Mouse (Mus musculus) heart, embryonic 11.5 days (tissue): ENCODE results near the gene Srd5a1. TPM values are rescaled to one million over a fixed set of nuclear protein-coding genes. Genes with fewer than 3 reads are reported as not detected.
A peak's percentile ranks its signal among the peaks of the same experiment; 100 is the strongest.

Experiments used
- ATAC-seq: fragments of 200-750 bp; cut with Nextera tagmentation; replicated peaks from 2 replicates; pipeline ENCODE4 v1.8.0; 2017; ENCODE audit warnings: moderate library complexity; ENCODE audit not compliant: insufficient number of reproducible peaks, low FRiP score, low TSS enrichment
- H3K27ac ChIP-seq: fragments of 300-500 bp; sonication (generic); 2 replicates; pipeline ENCODE4 v1.5.1; 2014; ENCODE audit warnings: mild to moderate bottlenecking, low read depth, low read length
- H3K27me3 ChIP-seq: fragments of 300-500 bp; sonication (generic); 2 replicates; pipeline ENCODE4 v1.6.1; 2014; ENCODE audit warnings: mild to moderate bottlenecking, low read length, mixed read lengths; ENCODE audit not compliant: control insufficient read depth, insufficient read depth
- H3K36me3 ChIP-seq: fragments of 300-500 bp; sonication (generic); 2 replicates; pipeline ENCODE4 v1.6.1; 2014; ENCODE audit warnings: mild to moderate bottlenecking, low read length, moderate library complexity, mixed read lengths; ENCODE audit not compliant: control insufficient read depth, insufficient read depth
- H3K4me1 ChIP-seq: fragments of 300-500 bp; sonication (generic); 2 replicates; pipeline ENCODE4 v1.6.1; 2014; ENCODE audit warnings: low read length; ENCODE audit not compliant: control insufficient read depth, insufficient read depth
- H3K4me2 ChIP-seq: fragments of 300-500 bp; sonication (generic); 2 replicates; pipeline ENCODE4 v1.6.1; 2014; ENCODE audit warnings: mild to moderate bottlenecking, moderate library complexity
- H3K4me3 ChIP-seq: fragments of 300-500 bp; sonication (generic); 2 replicates; pipeline ENCODE4 v1.5.1; 2014; ENCODE audit warnings: low read depth, low read length
- H3K9ac ChIP-seq: fragments of 300-500 bp; sonication (generic); 2 replicates; pipeline ENCODE4 v1.6.1; 2014; ENCODE audit warnings: mild to moderate bottlenecking, low read depth, low read length, moderate library complexity
- H3K9me3 ChIP-seq: fragments of 300-500 bp; sonication (generic); replicated peaks from 2 replicates; pipeline ENCODE4 v1.6.1; 2016; ENCODE audit warnings: low read length; ENCODE audit not compliant: control insufficient read depth
- WGBS: fragments of 180-500 bp; shearing (Covaris S2); extraction: QIAGEN DNeasy Blood & Tissue Kit; methylation state at CpG from one replicate; pipeline ENCODE4 v1.1.7; 2014; ENCODE audit not compliant: insufficient replicate concordance; 5-methylcytosine and 5-hydroxymethylcytosine counted together
- polyA plus RNA-seq: library from polyadenylated mRNA; unstranded; fragments of >200 nt; fragmentation: Nextera tagmentation; extraction: Ambion mirVana; gene quantifications from 2 replicates; pipeline ENCODE4 v1.2.1, GENCODE M21; 2014

Gene Srd5a1
- polyA plus RNA-seq, 1 experiment from 2014 or later: 6.3 TPM

DNA sequence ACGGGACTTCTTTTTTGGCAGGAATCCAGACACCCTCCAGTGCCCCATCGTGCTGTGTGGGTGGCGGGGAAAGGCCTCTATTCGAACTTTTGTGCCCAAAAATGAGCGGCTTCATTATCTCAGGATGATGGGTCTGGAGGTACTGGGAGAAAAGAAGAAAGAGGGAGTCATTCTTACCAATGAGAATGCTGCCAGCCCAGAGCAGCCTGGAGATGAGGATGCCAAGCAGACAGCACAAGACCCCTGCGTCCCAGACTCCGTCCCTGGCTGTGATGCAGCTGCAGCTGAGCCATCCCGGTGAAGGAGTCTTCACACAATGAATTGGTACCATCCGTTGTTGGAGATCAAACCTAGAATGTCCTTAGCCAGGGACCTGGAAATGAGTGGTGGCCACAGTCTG, 22.3 kb upstream of the Srd5a1 start:
- WGBS: 94% methylated on average over 9 of the region's 9 CpGs
- no peaks in the 10 kb centered on the region for H3K4me1 ChIP-seq
- H3K9me3 ChIP-seq: no peaks in the 10 kb centered on the region
- no peaks in the 10 kb centered on the region for H3K27me3 ChIP-seq
- no peak overlapping the region for H3K27ac ChIP-seq
- no peak overlapping the region for H3K4me2 ChIP-seq
- no peak for ATAC-seq
- no peak overlapping the region for H3K9ac ChIP-seq
- no peak overlapping the region for H3K4me3 ChIP-seq
- H3K36me3 ChIP-seq: peaks cover 49% of the 10 kb centered on the region

DNA sequence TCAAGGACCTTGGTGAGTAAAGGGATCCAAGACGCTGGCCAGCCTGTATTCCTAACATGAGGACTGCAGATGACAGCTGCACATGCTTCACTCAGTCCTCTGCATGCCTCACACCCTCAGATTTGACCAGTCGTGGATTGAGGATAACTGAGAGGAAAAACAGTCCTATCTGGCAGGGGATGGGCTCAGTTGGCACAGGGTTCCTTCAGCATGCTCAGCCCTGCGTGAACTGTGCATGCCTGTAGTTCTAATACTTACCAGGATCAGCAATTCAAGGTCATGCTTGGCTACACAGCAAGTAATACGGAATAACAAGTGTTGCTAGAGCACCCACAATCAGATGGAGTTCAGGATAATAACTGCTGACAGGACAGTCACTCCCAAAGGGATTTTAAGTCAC, 20.4 kb upstream of the Srd5a1 start:
- H3K27me3 ChIP-seq: no peaks in the 10 kb centered on the region
- H3K9ac ChIP-seq: no peak overlapping the region
- peaks cover 63% of the 10 kb centered on the region for H3K36me3 ChIP-seq
- no peak overlapping the region for H3K4me2 ChIP-seq
- ATAC-seq: no peak
- no peak overlapping the region for H3K27ac ChIP-seq
- no peak overlapping the region for H3K4me3 ChIP-seq
- no peaks in the 10 kb centered on the region for H3K4me1 ChIP-seq
- WGBS: 80% methylated on average over 4 of the region's 4 CpGs
- no peaks in the 10 kb centered on the region for H3K9me3 ChIP-seq

DNA sequence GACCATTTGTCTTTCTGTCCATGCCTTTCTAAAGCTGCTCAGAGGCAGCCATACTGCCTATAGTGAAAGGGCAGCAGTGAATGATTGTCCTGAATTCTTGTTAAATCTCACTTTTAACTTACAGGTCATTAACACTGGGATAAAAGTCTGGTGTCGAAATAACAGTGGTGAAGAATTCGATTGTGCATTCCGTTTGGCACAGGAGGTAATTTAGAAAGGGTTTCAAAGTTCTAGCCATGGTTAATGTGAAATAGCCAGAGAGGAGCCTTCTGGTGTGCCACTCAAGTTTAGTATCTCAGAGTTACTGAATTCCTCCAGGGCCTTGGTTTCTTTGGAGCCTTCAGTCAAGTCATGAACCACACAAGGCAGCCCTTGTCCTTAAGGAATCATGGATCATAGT, 19.9 kb upstream of the Srd5a1 start:
- ATAC-seq: no peak
- H3K4me3 ChIP-seq: no peak overlapping the region
- H3K27me3 ChIP-seq: no peaks in the 10 kb centered on the region
- H3K36me3 ChIP-seq: peaks cover 65% of the 10 kb centered on the region
- 87% methylated on average over 3 of the region's 3 CpGs for WGBS
- H3K9me3 ChIP-seq: no peaks in the 10 kb centered on the region
- H3K9ac ChIP-seq: no peak overlapping the region
- H3K4me2 ChIP-seq: no peak overlapping the region
- H3K27ac ChIP-seq: no peak overlapping the region
- H3K4me1 ChIP-seq: no peaks in the 10 kb centered on the region

DNA sequence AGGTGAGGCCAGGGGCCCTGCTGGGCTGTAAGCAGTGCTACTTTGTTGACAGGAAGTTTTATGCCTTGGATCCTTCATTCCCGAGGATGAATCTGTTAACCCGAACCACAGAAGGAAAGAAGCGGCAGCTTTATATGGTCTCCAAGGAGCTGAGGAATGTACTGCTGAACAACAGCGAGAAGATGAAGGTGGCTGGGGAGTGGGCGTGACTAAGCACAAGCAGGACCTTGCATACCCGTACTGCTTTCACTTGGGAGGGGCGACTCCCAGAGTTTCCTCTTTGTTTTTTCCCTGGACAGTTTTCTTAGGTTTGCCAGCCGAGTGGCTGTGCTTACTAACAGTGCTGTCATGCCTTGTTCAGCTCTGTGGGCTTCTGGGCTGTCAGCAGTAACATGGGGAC, 19.3 kb upstream of the Srd5a1 start:
- no peak overlapping the region for H3K4me3 ChIP-seq

DNA sequence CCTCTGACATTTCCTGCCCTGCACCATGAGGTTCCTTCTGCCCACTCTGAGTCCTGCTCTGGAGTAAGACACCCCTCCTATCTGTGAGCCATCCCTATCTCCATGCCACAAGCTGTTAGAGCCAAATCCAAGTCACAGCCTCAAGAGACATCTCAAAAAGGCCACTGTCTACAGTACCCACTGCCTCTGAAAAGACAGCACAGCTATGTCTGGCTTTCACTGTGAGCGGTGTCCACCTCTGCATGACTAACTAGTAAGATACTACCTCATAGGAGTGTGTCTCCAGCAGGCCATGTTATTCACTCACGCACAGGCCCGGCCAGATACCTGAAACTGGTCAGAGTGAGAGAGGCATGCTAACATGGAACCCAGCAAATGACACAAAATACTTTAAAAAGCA, 16.7 kb upstream of the Srd5a1 start:
- Histone ChIP-seq H3K9ac (no peak overlapping the region), H3K4me2 (no peak overlapping the region), H3K27me3 (no peaks in the 10 kb centered on the region), H3K4me1 (no peaks in the 10 kb centered on the region), H3K4me3 (no peak overlapping the region), H3K27ac (no peak overlapping the region), H3K36me3 (peaks cover 52% of the 10 kb centered on the region), H3K9me3 (no peaks in the 10 kb centered on the region)
- 96% methylated on average over 3 of the region's 3 CpGs for WGBS
- no peak for ATAC-seq

More for the DNA sequence above, 19.3 kb upstream of the Srd5a1 start:
- Histone ChIP-seq H3K36me3 (peaks cover 60% of the 10 kb centered on the region), H3K4me2 (no peak overlapping the region), H3K27ac (no peak overlapping the region), H3K27me3 (no peaks in the 10 kb centered on the region), H3K4me1 (no peaks in the 10 kb centered on the region), H3K9ac (no peak overlapping the region), H3K9me3 (no peaks in the 10 kb centered on the region)
- no peak for ATAC-seq
- 84% methylated on average over 8 of the region's 8 CpGs for WGBS

DNA sequence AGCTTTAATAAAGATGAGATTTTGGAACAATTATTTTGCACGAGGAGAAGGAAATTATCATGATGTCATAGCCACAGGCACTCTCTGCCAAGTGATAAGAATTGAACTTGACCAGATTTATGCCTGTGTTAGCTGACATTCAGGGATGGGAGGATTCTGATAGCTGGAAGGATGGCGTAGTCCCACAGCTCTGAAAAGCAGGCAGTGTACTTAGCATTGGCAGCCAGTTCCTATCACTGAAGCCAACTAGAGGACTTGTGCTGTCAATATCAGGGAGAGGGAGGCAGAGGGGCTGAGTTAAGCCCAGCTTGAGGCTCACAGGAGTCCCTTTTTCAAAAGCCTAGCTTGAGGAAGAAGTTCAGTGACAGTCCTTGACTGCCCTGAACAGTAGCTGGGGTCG, 13.3 kb upstream of the Srd5a1 start:
- H3K9me3 ChIP-seq: no peaks in the 10 kb centered on the region
- no peak overlapping the region for H3K4me2 ChIP-seq
- 81% methylated on average over 3 of the region's 3 CpGs for WGBS
- no peak; the same call in 1 of the 2 replicates for ATAC-seq
- H3K27me3 ChIP-seq: no peaks in the 10 kb centered on the region
- H3K4me1 ChIP-seq: no peaks in the 10 kb centered on the region
- H3K4me3 ChIP-seq: no peak overlapping the region
- no peak overlapping the region for H3K27ac ChIP-seq
- peaks cover 54% of the 10 kb centered on the region for H3K36me3 ChIP-seq
- no peak overlapping the region for H3K9ac ChIP-seq

DNA sequence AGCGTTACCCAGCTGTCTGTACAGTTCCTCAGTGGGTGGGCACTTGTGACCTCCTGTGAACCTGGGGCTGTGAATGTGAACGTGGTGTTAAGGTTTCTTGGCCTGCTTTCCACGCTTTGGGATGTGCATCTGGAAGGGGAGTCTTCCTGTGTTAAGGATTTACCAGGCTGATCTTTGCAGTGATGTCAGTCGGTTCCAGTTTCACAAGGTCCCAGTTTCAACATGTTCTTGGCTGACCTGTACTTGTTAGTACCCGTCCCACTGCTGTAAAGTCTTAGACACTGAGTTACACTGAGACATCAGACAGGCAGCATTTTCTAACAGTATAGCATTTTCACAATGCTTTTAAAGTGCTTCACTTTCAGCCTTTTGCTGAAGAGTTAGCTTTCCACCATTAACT, 12.6 kb upstream of the Srd5a1 start:
- H3K36me3 ChIP-seq: peaks cover 53% of the 10 kb centered on the region
- H3K9ac ChIP-seq: no peak overlapping the region
- H3K27ac ChIP-seq: no peak overlapping the region
- H3K27me3 ChIP-seq: no peaks in the 10 kb centered on the region
- no peak for ATAC-seq
- WGBS: 87% methylated on average over 5 of the region's 5 CpGs
- H3K4me2 ChIP-seq: no peak overlapping the region
- no peaks in the 10 kb centered on the region for H3K9me3 ChIP-seq
- no peak overlapping the region for H3K4me3 ChIP-seq
- no peaks in the 10 kb centered on the region for H3K4me1 ChIP-seq

DNA sequence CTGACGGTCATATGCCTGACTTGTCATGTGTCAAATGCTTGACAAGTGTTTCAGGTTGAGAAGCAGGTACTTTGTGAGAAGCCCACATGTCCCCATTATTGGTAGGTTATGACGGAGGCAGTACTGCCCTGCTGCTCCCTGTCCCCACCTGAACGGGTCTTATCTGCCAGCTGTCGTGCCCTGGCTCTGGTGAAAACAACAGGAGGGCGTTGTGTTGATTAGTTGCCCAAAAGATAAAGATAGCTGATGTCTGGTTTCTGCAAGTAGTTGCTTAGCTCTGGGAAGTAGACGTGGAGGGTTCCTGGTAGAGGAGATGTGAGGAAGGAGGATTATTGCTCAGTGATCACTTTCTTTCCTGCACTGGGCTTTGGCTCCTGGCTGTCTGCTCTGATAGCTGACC, 5.5 kb upstream of the Srd5a1 start:
- Histone ChIP-seq H3K4me1 (peaks cover 3% of the 10 kb centered on the region; the same call in 1 of the 2 replicates), H3K36me3 (peaks cover 42% of the 10 kb centered on the region), H3K27me3 (no peaks in the 10 kb centered on the region), H3K4me2 (no peak overlapping the region), H3K27ac (no peak overlapping the region), H3K9ac (no peak overlapping the region), H3K9me3 (no peaks in the 10 kb centered on the region), H3K4me3 (no peak overlapping the region)
- 69% methylated on average over 6 of the region's 6 CpGs for WGBS
- no peak for ATAC-seq

DNA sequence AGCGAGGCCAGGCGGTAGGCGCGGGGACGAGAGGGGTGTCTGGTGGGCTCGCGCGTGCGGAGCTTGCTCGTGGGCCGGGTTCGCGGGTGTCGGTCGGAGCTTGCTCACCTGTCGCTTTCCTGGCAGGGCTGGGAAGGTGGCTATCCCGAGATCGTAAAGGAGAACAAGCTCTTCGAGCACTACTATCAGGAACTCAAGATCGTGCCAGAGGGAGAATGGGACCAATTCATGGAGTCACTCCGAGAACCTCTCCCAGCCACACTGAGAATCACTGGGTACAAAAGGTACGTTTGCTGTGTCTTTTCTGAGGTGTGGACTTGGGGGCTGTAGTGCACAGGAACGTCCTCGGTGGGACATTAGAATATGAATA, 918 bp upstream of the Srd5a1 start:
- Histone ChIP-seq H3K4me1 (peaks cover 8% of the 10 kb centered on the region), H3K36me3 (peaks cover 14% of the 10 kb centered on the region), H3K9ac (peak overlapping the region; percentile 91), H3K4me3 (peak overlapping the region; percentile 98), H3K27ac (peak overlapping the region; percentile 62; the same call in 1 of the 2 replicates), H3K9me3 (no peaks in the 10 kb centered on the region), H3K27me3 (peaks cover 6% of the 10 kb centered on the region; the same call in 1 of the 2 replicates), H3K4me2 (peak overlapping the region; percentile 80)
- WGBS: 0% methylated on average over 23 of the region's 24 CpGs
- ATAC-seq: no peak
